Mouse (Mus musculus): Measurements from ENCODE around the gene Fscn3. TPM values are rescaled to one million over a fixed set of nuclear protein-coding genes. Genes with fewer than 3 reads are reported as not detected.

The Fscn3 gene
- polyA plus RNA-seq (2015; fragmentation: Nextera tagmentation; extraction: Ambion mirVana): not detected in 2 replicates

GRCm38 (mm10) chr6:28427096-28427839 is at the start of gene Fscn3:
TSS of gene Fscn3 (plus strand) at chr6:28427789.

GRCm38 (mm10) chr6:28397681-28398203 is 29.8 kb upstream of the Fscn3 start, which contains the start of gene Zfp800:
TSS of gene Zfp800 (minus strand) at chr6:28398005.

GRCm38 (mm10) chr6:28423313-28423712 is 4.3 kb upstream of the Fscn3 start, which contains the start of gene Arf5:
TSS of gene Arf5 (plus strand) at chr6:28423560.

GRCm38 (mm10) chr6:28428290-28428689 is 701 bp downstream of the Fscn3 start, which contains the start of gene Gcc1:
TSS of gene Gcc1 (minus strand) at chr6:28428390.

GRCm38 (mm10) chr6:28449253-28449652 is 21.7 kb downstream of the Fscn3 start, which contains the start of gene Pax4:
TSS of gene Pax4 (minus strand) at chr6:28449353.

GRCm38 (mm10) chr6:28474839-28475238 is 47.2 kb downstream of the Fscn3 start, which contains the start of gene Snd1:
TSS of gene Snd1 (plus strand) at chr6:28475139.

Other genes with a start within 250 kb of the Fscn3 start
- 10.5 and 11.8 TPM in 2 replicates for gene Zfp800, start 29.8 kb upstream of the Fscn3 start, polyA plus RNA-seq (2015; fragmentation: Nextera tagmentation; extraction: Ambion mirVana)
- 172 and 211 TPM in 2 replicates for gene Arf5, start 4.2 kb upstream of the Fscn3 start, polyA plus RNA-seq (2015; fragmentation: Nextera tagmentation; extraction: Ambion mirVana)
- gene Gcc1, start 601 bp downstream of the Fscn3 start, polyA plus RNA-seq (2015; fragmentation: Nextera tagmentation; extraction: Ambion mirVana): 4.8 and 5.2 TPM in 2 replicates
- gene Pax4, start 21.6 kb downstream of the Fscn3 start, polyA plus RNA-seq (2015; fragmentation: Nextera tagmentation; extraction: Ambion mirVana): not detected in 2 replicates
- 37.3 and 42.5 TPM in 2 replicates for gene Snd1, start 47.4 kb downstream of the Fscn3 start, polyA plus RNA-seq (2015; fragmentation: Nextera tagmentation; extraction: Ambion mirVana)

All from skeletal muscle tissue, postnatal 0 days (tissue).